In the genomic region with DNA sequence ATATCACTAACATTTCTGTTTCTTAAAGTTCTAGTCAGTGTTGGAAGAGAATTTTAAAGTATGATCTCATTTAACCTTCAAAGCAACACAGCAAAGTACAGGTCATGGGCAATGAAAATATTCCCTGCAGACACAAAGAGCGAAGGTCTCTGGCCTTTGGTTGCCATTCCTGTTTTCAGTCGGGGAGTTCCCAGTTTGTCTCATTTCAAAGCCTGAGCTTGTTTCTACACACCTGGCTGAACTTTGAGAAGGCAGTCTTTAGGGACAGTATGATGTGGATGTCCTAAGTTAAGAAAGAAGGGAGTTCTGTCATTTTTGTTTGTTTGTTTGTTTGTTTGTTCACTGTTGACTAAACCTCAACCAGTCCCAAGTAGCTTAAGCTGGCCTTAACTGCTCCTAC, we compare ENCODE assay signal across 8 mouse cellular contexts. TPM values are rescaled to one million over a fixed set of nuclear protein-coding genes. Genes with fewer than 3 reads are reported as not detected.
DNase-seq lines count a peak whose midpoint lies in the region; ATAC-seq and TF ChIP-seq lines count a peak whose summit lies in the region.

No protein-coding gene starts in this region.

- TF ChIP-seq POLR2A in olfactory bulb, adult 2 months (IDR thresholded peaks at IDR 0.05; ENCODE audit: insufficient read depth, low read depth, low read length), result no peak

- peak overlapping the region; percentile 95 for H3K4me3 ChIP-seq in lung, postnatal 0 days (ENCODE audit: low read depth, low read length)
- peak overlapping the region; percentile 72 for H3K4me3 ChIP-seq in olfactory bulb, adult 2 months (ENCODE audit: insufficient read depth, low read depth, low read length)

- peak overlapping the region; percentile 61 for H3K4me2 ChIP-seq in lung, postnatal 0 days (replicated peaks; ENCODE audit: low read depth, low read length)

- H3K9ac ChIP-seq in lung, postnatal 0 days (replicated peaks; ENCODE audit: low read depth), result peak overlapping the region; percentile 97; the same call in 1 of the 2 replicates

- TF ChIP-seq EP300 in lung, postnatal 0 days (IDR thresholded peaks at IDR 0.05), result no peak

- 49% methylated on average over 2 of the region's 2 CpGs for WGBS in lung, postnatal 0 days
- 58% methylated on average over 2 of the region's 2 CpGs for WGBS in olfactory bulb, adult 2 months

- ATAC-seq in lung, postnatal 0 days, result no peak
- no peak for ATAC-seq in megakaryocyte-erythroid progenitor cell, adult 5-6 weeks (replicated peaks; ENCODE audit: low FRiP score, low TSS enrichment, poor library complexity, severe bottlenecking)

- no peak for TF ChIP-seq CTCF in lung, postnatal 0 days (IDR thresholded peaks at IDR 0.05)
- no peak for TF ChIP-seq CTCF in olfactory bulb, adult 2 months (IDR thresholded peaks at IDR 0.05; ENCODE audit: insufficient read depth, low read depth, low read length)

- peaks cover 5% of the 10 kb centered on the region; the same call in 1 of the 2 replicates for H3K4me1 ChIP-seq in lung, postnatal 0 days (ENCODE audit: insufficient read depth, low read depth, low read length)
- peaks cover 3% of the 10 kb centered on the region; the same call in 1 of the 2 replicates for H3K4me1 ChIP-seq in olfactory bulb, adult 2 months (ENCODE audit: control insufficient read depth, insufficient read depth, low read length)

- H3K27me3 ChIP-seq in lung, postnatal 0 days (replicated peaks; ENCODE audit: insufficient read depth, low read length), result no peaks in the 10 kb centered on the region

- no peaks in the 10 kb centered on the region for H3K9me3 ChIP-seq in lung, postnatal 0 days (ENCODE audit: low read length)

- DNase-seq in adrenal gland, adult 2 months, result peak; percentile 52
- DNase-seq in adrenal gland, postnatal 25 days, result no peak
- peak; percentile 28 for DNase-seq in lung, postnatal 0 days (ENCODE audit: low spot score)
- no peak for DNase-seq in lung, postnatal 14 days
- peak; percentile 24 for DNase-seq in kidney, postnatal 14 days
- DNase-seq in cerebellum, adult 9-10 months, result no peak

- no peaks in the 10 kb centered on the region for H3K36me3 ChIP-seq in lung, postnatal 0 days (ENCODE audit: insufficient read depth, low read length)

- H3K27ac ChIP-seq in lung, postnatal 0 days (ENCODE audit: low read length), result peak overlapping the region; percentile 97
- peak overlapping the region; percentile 98 for H3K27ac ChIP-seq in olfactory bulb, adult 2 months (ENCODE audit: insufficient read depth, low read depth, low read length)

RNA-seq across cellular contexts. Expression of gene Prdm10, which starts 1.0 kb away (rescaled TPM):
- 10 to 100 TPM in 1 of 2 experiments, 1 to 10 TPM in 1; 8.4 to 11.3 TPM for total RNA-seq in adrenal gland, adult 2 months (2021)
- 6.8 and 8.6 TPM in 2 replicates for polyA plus RNA-seq in adrenal gland, adult 2 months (2012; rRNA removed)
- total RNA-seq in adrenal gland, postnatal 25 days (2021), result 9.7 and 12.1 TPM in 2 replicates
- polyA plus RNA-seq in lung, postnatal 0 days (2015; fragmentation: Nextera tagmentation; extraction: Ambion mirVana), result 1.2 and 1.5 TPM in 2 replicates
- polyA plus RNA-seq in olfactory bulb, adult 2 months (2012; ENCODE audit: insufficient read depth, insufficient read length, low replicate concordance, missing spikeins), result not detected in 2 replicates
- 14.0 and 20.2 TPM in 2 replicates for total RNA-seq in megakaryocyte-erythroid progenitor cell, adult 5-6 weeks (2014; fragmentation: Nextera tagmentation)
- 8.8 and 10.1 TPM in 2 replicates for total RNA-seq in megakaryocyte-erythroid progenitor cell, adult 5-6 weeks (2017)

Comparison
In these comparisons a context has a peak if more than half of its experiments do, and no peak if none do; other contexts are left out.
1. DNase-seq: peak in adrenal gland, adult 2 months (single experiment), lung, postnatal 0 days (single experiment) and kidney, postnatal 14 days (single experiment); none in adrenal gland, postnatal 25 days (single experiment), lung, postnatal 14 days (single experiment) and cerebellum, adult 9-10 months (single experiment).